Mouse (Mus musculus) adrenal gland, postnatal 10 days (tissue): ENCODE measurements around the gene Tchp. TPM values are rescaled to one million over a fixed set of nuclear protein-coding genes. Genes with fewer than 3 reads are reported as not detected.
A peak's percentile ranks its signal among the peaks of the same experiment; 100 is the strongest.

Experiments
- DNase-seq: peaks from one replicate; pipeline ENCODE4 v3.0.0; 2021; ENCODE audit warnings: mixed read lengths
- total RNA-seq, 2 experiments: library from RNA; stranded (reverse); gene quantifications; 2 replicates each; pipeline ENCODE4 v1.2.3; 2021

Gene Tchp
- total RNA-seq, 2 experiments from 2014 or later, result 5.7 to 11.7 TPM

DNA sequence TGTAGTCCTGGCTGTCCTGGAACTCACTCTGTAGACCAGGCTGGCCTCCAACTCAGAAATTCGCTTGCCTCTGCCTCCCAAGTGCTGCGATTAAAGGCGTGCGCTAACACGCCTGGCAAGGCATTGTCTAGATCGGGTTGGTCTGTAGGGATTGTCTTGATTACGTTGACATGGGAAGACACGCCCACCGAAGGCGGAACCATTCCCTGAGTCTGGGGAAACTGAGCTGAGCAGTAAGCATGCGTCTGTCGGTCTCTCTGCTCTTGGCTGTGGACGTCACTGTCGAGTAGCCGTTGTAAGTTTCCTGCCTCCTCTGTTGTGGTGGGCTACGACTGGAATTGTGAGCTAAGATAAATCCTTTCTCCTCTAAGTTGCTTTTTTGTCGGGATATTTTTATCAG, 10.6 kb upstream of the Tchp start:
- DNase-seq, result no peak

DNA sequence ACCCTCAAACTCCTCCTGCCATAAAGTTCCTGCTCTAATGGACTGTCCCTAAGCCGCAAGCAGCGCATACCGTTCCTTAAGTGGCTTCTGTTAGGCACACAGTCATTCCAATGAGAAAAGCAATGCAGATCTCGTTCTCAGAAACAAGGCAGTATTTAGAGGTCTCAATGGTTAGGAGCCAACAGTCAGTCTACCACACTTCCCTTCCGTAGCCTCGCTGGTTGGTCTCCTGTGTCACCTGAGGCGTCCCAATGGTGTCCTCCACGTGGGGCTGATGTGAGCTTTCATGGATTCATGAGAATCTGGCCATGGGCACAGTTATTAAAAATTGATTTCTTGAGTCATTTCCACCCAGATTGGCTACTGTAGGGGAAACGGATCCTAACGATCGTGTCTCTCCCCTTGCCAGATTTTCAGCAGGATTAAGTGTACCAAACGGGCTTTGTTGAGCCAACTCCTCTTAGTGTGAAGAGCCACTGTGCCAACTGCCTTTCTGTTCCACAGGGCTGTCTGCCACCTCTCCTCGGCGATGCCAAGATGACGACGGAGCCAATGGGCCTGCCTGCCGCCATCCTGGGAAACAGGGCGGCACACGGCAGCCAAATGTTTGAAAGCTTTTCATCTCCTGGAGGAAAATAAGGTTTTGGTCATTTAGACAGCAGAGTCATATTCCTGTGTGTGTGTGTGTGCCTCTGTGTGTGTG, 9.4 kb upstream of the Tchp start:
- peak; percentile 71 for DNase-seq

DNA sequence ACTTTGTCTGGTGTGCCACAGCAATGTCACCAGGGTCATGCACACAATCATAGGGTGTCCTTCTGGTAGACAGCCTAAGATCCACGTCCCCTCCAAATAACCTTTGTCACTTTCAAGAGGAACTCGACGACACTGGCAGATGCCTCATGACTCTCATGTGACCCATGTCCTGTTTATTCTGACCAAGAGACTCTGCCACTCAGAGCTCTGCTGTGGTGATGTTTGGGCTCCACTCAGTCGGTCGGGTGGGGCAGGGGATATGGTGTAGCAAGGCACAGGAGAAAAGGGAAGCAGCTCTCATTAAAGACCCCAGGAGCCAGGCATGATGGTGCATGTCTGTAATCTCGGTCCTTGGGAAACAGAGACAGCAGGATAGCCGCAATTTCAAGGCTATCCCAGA, 8.5 kb upstream of the Tchp start:
- DNase-seq, result no peak

- peak; percentile 36 for DNase-seq
Measured at GRCm38 (mm10) chr5:114702403-114703392, 4.9 kb upstream of the Tchp start.

GRCm38 (mm10) chr5:114708491-114708890, 931 bp downstream of the Tchp start:
- no peak for DNase-seq

DNA sequence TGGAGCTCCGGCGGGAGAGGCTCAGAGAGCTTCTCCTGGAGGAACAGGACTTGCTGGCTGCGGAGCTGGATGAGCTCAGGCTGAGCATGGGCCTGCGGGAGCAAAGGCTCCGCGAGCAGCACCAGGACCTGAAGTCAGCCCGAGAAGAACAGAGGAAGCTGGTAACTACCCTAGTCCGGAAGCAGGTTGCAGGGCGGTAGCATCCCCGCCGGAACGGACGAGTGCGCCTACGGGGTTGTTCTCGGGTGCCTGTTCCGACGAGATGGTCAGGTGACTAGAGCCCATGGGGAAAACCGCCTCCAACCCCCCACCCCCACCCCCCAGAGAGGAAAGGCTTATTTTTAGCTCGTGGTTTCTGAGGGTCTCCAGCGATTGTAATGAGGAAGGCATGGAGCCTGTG, 1.8 kb downstream of the Tchp start:
- no peak for DNase-seq

GRCm38 (mm10) chr5:114714551-114714950, 7.0 kb downstream of the Tchp start:
- no peak for DNase-seq

DNA sequence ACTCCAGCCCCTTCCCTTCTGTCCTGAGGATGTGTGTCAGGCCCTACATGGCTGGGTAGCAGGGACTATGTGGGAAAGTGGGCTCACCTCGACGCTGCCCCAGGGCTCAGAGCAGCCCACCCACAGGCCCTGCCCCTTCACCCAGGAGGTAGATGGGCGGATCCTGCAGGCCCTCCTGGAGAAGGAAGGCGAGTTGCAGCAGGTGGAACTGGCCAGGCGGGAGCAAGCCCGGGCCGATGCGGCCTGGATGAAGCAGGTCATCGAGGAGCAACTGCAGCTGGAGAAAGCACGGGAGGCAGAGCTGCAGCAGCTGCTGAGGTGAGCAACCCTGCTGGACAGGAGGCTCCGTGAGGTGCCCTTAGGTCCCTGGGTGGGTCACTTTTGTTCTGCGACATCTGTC, 9.7 kb downstream of the Tchp start:
- DNase-seq, result no peak

GRCm38 (mm10) chr5:114717937-114718336, 10.4 kb downstream of the Tchp start:
- no peak for DNase-seq

- no peak for DNase-seq
Measured at GRCm38 (mm10) chr5:114718483-114718882, 10.9 kb downstream of the Tchp start.

DNA sequence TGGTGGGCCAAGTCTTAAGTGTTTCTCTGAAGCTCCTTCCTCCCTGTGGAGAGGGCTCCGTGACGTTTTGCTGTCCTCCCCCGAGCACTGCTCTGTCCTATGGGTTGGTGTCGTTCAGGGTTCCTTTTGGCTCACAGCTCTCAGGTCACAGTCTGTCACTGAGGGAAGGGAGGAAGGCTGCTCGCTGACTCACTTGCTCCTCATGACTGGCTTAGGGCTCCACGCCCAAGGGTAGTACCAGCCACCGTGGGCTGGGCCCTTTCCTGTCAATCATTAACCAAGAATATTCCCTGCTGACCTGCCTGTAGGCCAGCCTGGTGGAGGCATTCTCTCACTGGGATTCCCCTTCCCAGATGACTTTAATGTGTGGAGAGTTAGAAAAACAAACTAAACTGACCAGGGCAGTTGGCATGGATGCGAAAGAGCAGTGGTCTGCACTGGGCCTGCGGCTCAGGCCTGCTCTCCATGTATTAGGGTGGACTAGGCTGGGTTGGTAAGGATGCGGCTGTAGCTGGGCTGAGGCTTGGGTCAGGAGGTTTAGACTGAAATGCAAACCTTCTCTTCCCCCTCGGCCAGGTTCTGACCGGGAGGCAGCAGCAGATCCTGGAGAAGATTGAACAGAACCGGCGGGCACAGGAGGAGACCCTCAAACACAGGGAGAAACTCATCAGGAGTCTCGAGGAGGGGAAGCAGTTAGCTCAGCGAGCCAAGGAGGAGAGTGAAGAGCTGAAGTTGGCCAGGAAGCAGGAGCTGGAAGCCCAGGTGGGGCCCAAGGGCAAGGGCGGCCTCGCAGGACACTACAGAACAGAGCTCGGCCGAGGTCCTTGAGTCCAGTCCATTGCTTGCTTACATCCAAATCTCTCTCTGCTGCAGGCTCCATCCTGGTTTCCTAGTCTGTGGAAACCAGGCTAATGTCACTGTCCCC, 11.7 kb downstream of the Tchp start:
- peak; percentile 40 for DNase-seq

DNA sequence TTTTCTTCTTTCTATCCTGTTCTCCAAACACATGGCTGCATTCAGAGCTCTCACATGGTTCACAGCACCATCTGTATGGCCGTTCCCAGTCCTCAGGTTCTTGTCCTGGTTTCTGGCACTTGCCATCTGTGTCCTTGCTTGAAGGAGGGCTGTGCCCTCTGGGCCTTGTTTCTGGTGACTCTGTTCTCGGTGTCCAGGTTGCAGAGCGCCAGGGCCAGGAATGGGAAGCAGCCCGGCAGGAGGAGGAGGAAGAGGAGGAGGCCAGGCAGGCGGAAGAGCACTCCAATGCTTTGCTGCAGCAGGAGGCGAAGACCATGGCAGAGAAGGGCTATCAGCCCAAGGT, 12.3 kb downstream of the Tchp start:
- no peak for DNase-seq

- no peak for DNase-seq
Measured at GRCm38 (mm10) chr5:114720784-114721183, 13.2 kb downstream of the Tchp start.

GRCm38 (mm10) chr5:114721969-114722368, 14.4 kb downstream of the Tchp start:
- DNase-seq, result no peak

DNA sequence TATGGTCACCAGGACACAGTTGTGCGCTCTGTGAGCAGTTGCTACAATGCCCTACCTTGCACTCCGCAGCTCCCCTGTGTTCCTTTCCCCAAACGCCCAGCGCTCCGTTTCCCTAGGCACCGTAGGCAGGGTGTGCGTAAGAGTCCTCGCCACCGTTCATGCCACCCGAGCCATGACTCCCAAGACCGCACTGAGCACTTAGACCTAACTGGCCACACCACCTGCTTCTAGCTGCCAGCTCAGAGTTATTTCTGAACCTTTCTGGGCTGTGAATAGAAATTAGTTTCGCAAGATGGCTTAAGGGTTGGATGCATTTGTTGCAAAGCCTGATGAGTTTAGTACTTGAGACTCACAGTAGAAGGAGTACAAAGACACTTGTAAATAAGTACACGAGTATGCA, 15.3 kb downstream of the Tchp start:
- DNase-seq, result peak; percentile 55

GRCm38 (mm10) chr5:114728160-114728559, 20.6 kb downstream of the Tchp start:
- DNase-seq, result peak; percentile 64

- no peak for DNase-seq
Measured at GRCm38 (mm10) chr5:114730129-114730528, 22.6 kb downstream of the Tchp start.

DNA sequence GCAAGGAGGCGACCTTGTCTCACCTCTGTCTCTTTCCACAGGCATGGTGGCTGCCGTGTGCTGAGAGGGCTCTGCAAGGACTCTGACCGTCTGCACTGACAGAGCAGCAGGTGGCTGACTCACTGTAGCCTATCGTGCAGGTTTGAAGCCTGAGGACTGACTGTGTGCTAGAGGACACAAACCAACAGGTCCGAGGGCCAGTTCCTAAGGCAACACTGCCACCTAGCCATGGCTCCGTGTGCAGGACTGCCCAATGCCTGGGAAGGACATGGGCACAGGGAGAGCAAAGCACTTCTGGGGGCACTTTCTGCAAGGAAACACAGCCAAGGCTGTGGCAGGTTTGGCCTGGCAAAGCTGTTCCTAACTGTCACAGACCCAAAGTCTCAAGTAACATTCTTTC, 23.9 kb downstream of the Tchp start:
- DNase-seq, result no peak

- no peak for DNase-seq
Measured at GRCm38 (mm10) chr5:114731969-114732368, 24.4 kb downstream of the Tchp start.

GRCm38 (mm10) chr5:114733606-114734005, 26.0 kb downstream of the Tchp start:
- DNase-seq, result peak; percentile 69

GRCm38 (mm10) chr5:114737090-114737887, 29.7 kb downstream of the Tchp start:
- peak; percentile 69 for DNase-seq
